Mouse (Mus musculus): ENCODE measurements around the gene Zxdc.
A peak's percentile ranks its signal among the peaks of the same experiment; 100 is the strongest.

Gene Zxdc

GRCm38 (mm10) chr6:90368976-90369724 is at the start of gene Zxdc:
Zxdc (plus strand) TSS chr6:90369492.
- DNase-seq: peak; percentile 99

GRCm38 (mm10) chr6:90320429-90320828 is 48.9 kb upstream of the Zxdc start:
- no peak for DNase-seq

GRCm38 (mm10) chr6:90321811-90322210 is 47.5 kb upstream of the Zxdc start:
- DNase-seq: no peak

GRCm38 (mm10) chr6:90324026-90324425 is 45.3 kb upstream of the Zxdc start:
- DNase-seq: no peak

GRCm38 (mm10) chr6:90324463-90324862 is 44.8 kb upstream of the Zxdc start:
- DNase-seq: no peak

GRCm38 (mm10) chr6:90324991-90325390 is 44.3 kb upstream of the Zxdc start, which contains the start of gene Chst13:
Chst13 (minus strand) TSS chr6:90325185.
- no peak for DNase-seq

- peak; percentile 16 for DNase-seq
Observed at GRCm38 (mm10) chr6:90327670-90328069, 41.6 kb upstream of the Zxdc start.

- peak; percentile 60 for DNase-seq
Observed at GRCm38 (mm10) chr6:90329953-90330352, 39.3 kb upstream of the Zxdc start.

GRCm38 (mm10) chr6:90332561-90333425 is 36.5 kb upstream of the Zxdc start, which contains the start of gene Uroc1:
Uroc1 (plus strand) TSS chr6:90333284.
- DNase-seq: no peak

- no peak for DNase-seq
Observed at GRCm38 (mm10) chr6:90334244-90334643, 35.0 kb upstream of the Zxdc start.

GRCm38 (mm10) chr6:90342343-90342742 is 26.9 kb upstream of the Zxdc start:
- DNase-seq: peak; percentile 35

GRCm38 (mm10) chr6:90347183-90347582 is 22.1 kb upstream of the Zxdc start:
- no peak for DNase-seq

GRCm38 (mm10) chr6:90348500-90348899 is 20.8 kb upstream of the Zxdc start:
- DNase-seq: no peak

GRCm38 (mm10) chr6:90350011-90350410 is 19.3 kb upstream of the Zxdc start:
- DNase-seq: no peak

- DNase-seq: no peak
Observed at GRCm38 (mm10) chr6:90358142-90358541, 11.2 kb upstream of the Zxdc start.

- no peak for DNase-seq
Observed at GRCm38 (mm10) chr6:90359445-90359844, 9.8 kb upstream of the Zxdc start.

- DNase-seq: peak; percentile 17
Observed at GRCm38 (mm10) chr6:90360024-90360781, 9.1 kb upstream of the Zxdc start.

- DNase-seq: no peak
Observed at GRCm38 (mm10) chr6:90360922-90361614, 8.2 kb upstream of the Zxdc start.

- no peak for DNase-seq
Observed at GRCm38 (mm10) chr6:90363301-90363700, 6.0 kb upstream of the Zxdc start.

GRCm38 (mm10) chr6:90369725-90370553 is 647 bp downstream of the Zxdc start:
- DNase-seq: no peak

GRCm38 (mm10) chr6:90374647-90375046 is 5.4 kb downstream of the Zxdc start:
- DNase-seq: no peak

- DNase-seq: no peak
Observed at GRCm38 (mm10) chr6:90377708-90378107, 8.4 kb downstream of the Zxdc start.

All from cerebellum, adult 8-10 months (tissue).